Mouse (Mus musculus) layer of hippocampus, postnatal 14 days (tissue): ENCODE measurements at regions not wholly inside any gene's neighbourhood (a gene's known extent, or its start where the extent isn't known, plus 50 kb on each side); places are given as distances from the start of the nearest gene placed in this dataset.
A peak's percentile ranks its signal among the peaks of the same experiment; 100 is the strongest.

Experiments
- DNase-seq, 2 experiments: peaks; one replicate each; pipeline ENCODE4 v3.0.0; 2021 to 2022; ENCODE audit warnings: low spot score in 2 of 2, mixed read lengths in 1 of 2

GRCm38 (mm10) chr2:117693537-117693936 lies 350.7 kb upstream of the Rasgrp1 start:
- DNase-seq: peak in 1 of 2 experiments; percentile 2

DNA sequence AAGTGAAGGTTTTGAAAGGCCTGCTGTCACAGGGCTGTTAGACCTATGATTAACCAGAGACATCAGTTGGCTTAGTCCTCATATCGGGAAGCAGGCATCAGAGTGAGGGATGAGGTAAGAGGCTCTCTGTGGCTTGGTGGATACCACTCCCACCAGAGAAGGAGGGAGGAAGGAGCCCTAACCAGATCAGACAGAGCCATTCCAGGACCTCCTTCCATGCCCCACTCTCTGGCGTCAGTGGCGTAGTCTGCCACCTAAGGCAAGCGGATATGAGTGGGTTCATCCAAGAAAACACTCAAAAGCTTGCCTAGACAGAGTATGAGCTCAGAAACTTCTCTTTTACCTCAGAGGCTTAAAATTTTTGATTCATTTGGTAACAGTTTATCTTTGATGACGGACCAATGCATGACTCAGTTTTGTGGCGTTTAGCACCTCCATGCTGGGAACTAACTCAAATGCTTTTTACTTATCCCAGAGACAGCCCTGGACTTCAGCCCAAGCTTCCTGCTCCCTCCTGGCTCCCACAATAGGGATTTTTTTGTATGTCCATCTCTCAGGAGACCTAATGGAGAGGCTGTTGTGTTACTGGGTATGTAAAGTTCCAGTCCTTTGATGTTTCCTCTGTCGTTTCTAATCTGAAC lies 367.5 kb upstream of the Rasgrp1 start:
- no peak for DNase-seq

GRCm38 (mm10) chr2:117724066-117724465 lies 381.3 kb upstream of the Rasgrp1 start:
- no peak for DNase-seq

- no peak for DNase-seq
These were observed 380.4 kb upstream of the Thbs1 start for GRCm38 (mm10) chr2:117731253-117731652.

- no peak for DNase-seq
These were observed 369.3 kb upstream of the Thbs1 start for GRCm38 (mm10) chr2:117742413-117742812.

GRCm38 (mm10) chr2:117743901-117744300 lies 367.8 kb upstream of the Thbs1 start:
- no peak for DNase-seq

DNA sequence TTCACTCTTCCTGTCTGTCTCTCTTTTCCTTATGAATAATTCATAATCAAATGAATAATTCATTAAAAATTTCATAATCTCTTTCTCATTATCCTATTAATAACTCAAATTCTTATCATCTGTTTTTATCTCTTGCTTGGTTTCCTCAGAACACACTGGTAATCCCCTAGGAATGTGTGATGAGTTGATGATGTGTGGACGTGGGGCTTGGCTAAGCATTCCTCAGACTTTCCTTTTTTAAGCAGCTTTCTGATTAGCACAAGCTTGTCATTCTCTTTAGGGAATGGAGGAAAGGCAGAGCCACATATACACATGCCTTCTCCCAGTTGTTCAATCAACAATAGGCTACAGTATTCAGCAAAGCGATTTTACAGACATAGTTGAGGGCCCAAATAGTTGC lies 365.9 kb upstream of the Thbs1 start:
- DNase-seq: no peak

GRCm38 (mm10) chr2:117747136-117747535 lies 364.5 kb upstream of the Thbs1 start:
- no peak for DNase-seq

DNA sequence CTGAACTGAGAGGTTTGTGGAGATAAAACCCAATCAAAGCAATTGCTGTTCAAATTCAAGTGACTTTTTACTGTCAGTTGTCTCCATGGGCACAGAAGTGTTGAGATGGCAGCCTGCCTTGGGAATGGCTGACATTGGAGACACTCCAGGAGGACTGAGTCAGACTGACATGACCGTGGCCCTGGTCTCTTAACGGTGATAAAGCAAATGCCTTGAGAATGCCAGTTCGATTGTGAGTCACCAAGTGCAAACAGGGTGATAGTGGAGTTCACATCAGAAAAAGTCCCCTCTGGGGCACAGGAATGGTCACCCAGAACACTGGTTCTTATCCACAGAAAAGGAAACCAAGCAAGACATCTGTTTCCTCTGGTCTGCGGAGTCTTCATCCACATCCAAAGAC lies 362.8 kb upstream of the Thbs1 start:
- DNase-seq: no peak

- no peak for DNase-seq
These were observed 352.1 kb upstream of the Thbs1 start for GRCm38 (mm10) chr2:117759491-117760013.

- DNase-seq: no peak
These were observed 348.0 kb upstream of the Thbs1 start for GRCm38 (mm10) chr2:117763631-117764030.

- DNase-seq: no peak
These were observed 346.1 kb upstream of the Thbs1 start for GRCm38 (mm10) chr2:117765572-117765971.

GRCm38 (mm10) chr2:117766450-117766849 lies 345.2 kb upstream of the Thbs1 start:
- no peak for DNase-seq

- no peak for DNase-seq
These were observed 342.1 kb upstream of the Thbs1 start for GRCm38 (mm10) chr2:117769402-117770114.

DNA sequence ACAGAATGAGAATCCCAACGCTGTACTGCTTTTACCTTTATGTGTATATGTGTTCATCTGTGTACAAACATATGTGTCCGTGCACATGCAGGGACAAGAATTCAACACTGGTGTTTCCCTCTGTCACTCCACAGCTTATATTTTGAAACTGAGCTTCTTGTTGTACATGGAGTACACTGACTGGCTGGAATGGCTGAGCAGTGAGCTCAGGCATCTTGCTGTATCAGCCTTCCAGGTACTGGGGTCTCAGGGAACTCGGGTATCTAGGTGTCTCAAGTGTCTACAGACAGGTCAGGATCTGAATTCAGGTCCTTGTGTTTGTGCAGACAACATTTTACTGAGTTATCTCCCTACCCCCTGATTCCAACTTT lies 341.6 kb upstream of the Thbs1 start:
- no peak for DNase-seq

GRCm38 (mm10) chr2:117780287-117780686 lies 331.4 kb upstream of the Thbs1 start:
- DNase-seq: no peak

- no peak for DNase-seq
These were observed 330.9 kb upstream of the Thbs1 start for GRCm38 (mm10) chr2:117780816-117781215.

DNA sequence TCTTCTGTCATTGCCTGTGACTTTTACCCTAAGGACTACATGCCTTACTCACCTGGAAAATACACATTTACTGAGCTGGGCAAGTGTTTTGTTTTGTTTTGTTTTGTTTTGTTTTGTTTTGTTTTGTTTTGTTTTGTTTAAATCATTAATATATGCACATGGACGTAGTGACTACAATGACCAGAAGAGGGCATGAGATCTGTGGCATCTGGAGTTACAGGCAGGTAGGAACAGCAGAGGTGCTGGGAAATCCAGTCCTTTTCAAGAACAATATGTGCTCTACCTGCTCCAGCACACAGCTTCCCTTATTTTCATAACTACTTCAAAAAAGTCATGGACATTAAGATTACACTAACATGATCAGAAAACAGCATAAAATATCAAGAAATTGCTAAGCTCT lies 324.4 kb upstream of the Thbs1 start:
- no peak for DNase-seq

- DNase-seq: no peak
These were observed 317.4 kb upstream of the Thbs1 start for GRCm38 (mm10) chr2:117794285-117794684.

DNA sequence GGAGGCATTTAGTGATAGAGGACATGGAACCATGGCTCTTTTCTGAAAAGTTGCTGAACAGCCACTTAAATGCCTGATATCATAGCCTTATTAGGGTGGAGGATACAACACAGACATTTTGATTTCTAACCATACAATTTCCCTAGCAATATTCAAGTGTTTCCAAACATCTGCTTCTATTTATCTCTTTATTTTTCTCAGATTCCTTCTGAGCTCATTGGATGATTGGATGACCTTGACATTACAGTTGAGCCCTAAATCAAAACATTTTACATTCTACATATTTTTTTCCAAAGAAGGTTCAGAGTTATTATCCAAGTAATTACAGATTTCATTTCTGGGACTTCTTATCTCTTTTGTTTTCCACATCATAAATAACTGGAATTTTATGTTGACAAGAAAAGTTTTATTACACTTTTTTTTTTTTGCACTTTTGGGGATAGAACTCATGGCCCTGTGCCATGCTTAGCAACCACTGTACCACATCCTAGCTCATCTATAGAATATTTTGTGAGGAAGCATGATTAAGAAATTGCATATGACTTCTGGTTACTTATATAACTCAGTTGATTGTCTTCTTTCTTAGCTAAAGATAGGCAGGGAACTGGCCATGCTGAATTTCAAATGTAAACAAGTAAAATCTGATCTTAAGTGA lies 309.6 kb upstream of the Thbs1 start:
- DNase-seq: no peak

DNA sequence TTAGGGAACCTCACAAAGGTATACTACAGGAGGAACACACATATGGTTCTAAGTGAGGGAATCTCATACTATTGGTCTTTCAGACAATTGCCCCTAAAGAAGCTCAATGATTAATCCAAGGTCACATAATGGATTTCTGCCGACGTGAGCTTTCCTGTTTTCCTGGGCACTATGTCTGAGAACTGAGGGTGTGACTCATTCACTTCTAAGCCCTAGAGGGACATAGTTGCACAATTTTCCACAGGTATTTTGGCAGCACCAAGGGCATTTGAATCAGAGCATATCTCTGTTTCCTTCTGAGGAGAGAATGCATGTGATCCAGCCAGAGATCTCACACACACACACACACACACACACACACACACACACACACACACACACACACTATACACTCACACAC lies 309.0 kb upstream of the Thbs1 start:
- no peak for DNase-seq

DNA sequence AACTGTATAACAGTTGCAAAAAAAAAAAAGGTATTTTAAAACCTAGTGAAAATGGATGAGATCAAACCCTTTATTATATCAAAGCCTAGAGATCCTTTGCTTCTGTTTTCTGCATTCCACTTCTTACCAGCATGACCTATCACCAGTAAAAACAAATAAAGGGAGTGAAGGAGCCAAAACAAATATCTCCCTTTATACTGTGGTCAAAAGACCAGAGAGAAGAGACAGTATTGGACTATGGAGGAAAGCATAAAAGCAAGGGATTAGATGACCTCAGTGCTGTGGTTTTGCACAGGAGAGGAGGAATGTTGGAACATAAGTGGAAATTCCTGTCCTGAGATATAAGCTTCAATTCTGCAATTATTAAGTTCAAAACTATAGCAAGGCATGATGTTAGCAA lies 307.0 kb upstream of the Thbs1 start:
- no peak for DNase-seq
